Mouse (Mus musculus): Measurements from ENCODE around the gene Pate1. TPM values are rescaled to one million over a fixed set of nuclear protein-coding genes. Genes with fewer than 3 reads are reported as not detected.

Gene Pate1
- not detected in 2 replicates for polyA plus RNA-seq (2014; fragmentation: Nextera tagmentation; extraction: Ambion mirVana)

DNA sequence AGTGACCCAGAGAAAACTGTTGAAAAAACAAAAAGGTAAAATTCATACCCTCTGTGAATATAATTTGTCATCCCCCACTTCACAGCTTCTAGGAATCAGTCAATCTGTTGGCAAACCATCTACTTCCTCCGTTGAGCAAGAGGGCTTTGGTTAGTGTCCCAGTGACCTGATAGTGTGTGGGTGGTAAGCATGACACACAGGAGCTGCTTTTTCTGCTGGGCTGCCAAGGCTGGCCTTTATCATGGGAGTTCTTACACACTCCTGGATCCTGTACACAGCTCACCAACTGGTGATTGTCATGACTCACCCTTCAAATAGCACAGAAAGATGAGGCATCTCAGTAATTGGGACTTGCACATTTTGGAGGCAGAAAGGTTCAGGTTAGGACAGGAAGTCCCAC lies at the start of gene Pate1:
TSS of gene Pate1 (minus strand) at position 378 of the 400 bp plus-strand sequence.
- no peak for ATAC-seq (ENCODE audit: low FRiP score, low TSS enrichment)
- no peak within 1 kb of the TSS for H3K27ac ChIP-seq (replicated peaks; ENCODE audit: low read depth, low read length)
- H3K4me2 ChIP-seq (ENCODE audit: low read length), result no peak within 1 kb of the TSS
- no peaks in the 10 kb centered on the region for H3K4me1 ChIP-seq (ENCODE audit: control insufficient read depth, insufficient read depth, low read length)
- H3K9me3 ChIP-seq (ENCODE audit: control insufficient read depth, low read length), result no peaks in the 10 kb centered on the region
- no peaks in the 10 kb centered on the region for H3K36me3 ChIP-seq (ENCODE audit: control insufficient read depth, insufficient read depth, low read length)
- 66% methylated on average over 1 of the region's 1 CpGs for WGBS
- H3K27me3 ChIP-seq (ENCODE audit: control insufficient read depth, insufficient read depth, low read length), result no peaks in the 10 kb centered on the region
- no peak for DNase-seq
- H3K9ac ChIP-seq (replicated peaks; ENCODE audit: low read length), result no peak within 1 kb of the TSS
- H3K4me3 ChIP-seq (replicated peaks; ENCODE audit: low read depth, low read length), result no peak within 1 kb of the TSS

DNA sequence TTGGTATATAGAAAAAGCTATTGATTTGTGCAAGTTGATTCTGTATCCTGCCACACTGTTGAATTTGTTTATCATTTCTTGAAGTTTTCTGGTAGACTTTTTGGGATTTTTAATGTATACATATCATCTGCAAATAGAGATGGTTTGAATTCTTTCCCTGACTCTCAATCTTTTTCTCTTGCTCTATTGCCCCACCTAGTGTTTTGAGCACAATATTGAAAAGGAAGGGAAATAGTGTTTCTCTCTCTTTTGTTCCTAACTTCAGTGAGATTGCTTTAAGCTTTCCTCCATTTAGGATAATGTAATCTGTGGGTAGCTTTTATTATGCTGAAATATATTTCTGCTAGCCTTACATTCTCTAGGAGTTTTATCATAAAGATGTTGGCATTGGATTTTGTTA lies 20.1 kb upstream of the Pate1 start:
- DNase-seq, result no peak
- Histone ChIP-seq H3K4me3 (replicated peaks; ENCODE audit: low read depth, low read length) (no peak overlapping the region), H3K4me2 (ENCODE audit: low read length) (no peak overlapping the region), H3K36me3 (ENCODE audit: control insufficient read depth, insufficient read depth, low read length) (no peaks in the 10 kb centered on the region), H3K9ac (replicated peaks; ENCODE audit: low read length) (no peak overlapping the region), H3K9me3 (ENCODE audit: control insufficient read depth, low read length) (no peaks in the 10 kb centered on the region), H3K27me3 (ENCODE audit: control insufficient read depth, insufficient read depth, low read length) (no peaks in the 10 kb centered on the region), H3K27ac (replicated peaks; ENCODE audit: low read depth, low read length) (no peak overlapping the region), H3K4me1 (ENCODE audit: control insufficient read depth, insufficient read depth, low read length) (no peaks in the 10 kb centered on the region)
- ATAC-seq (ENCODE audit: low FRiP score, low TSS enrichment), result no peak

DNA sequence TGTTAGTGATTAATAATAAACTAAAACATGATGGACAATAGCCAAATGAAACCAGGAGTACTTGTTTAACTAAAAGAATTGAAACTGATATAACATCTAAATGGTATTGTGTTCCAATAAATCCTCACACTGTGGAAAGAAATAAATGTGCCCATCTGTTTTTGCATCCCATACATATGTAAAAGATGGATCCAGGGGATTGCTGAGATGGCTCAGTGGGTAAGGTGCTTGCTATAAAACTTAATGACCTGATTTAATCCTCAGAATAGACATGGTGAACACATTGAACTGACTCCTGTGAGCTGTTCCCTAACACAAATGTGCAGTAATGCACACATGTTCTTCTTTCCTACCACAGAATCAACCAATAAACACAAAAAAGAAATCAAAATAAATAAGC lies 4.7 kb upstream of the Pate1 start:
- Histone ChIP-seq H3K9ac (replicated peaks; ENCODE audit: low read length) (no peak overlapping the region), H3K36me3 (ENCODE audit: control insufficient read depth, insufficient read depth, low read length) (no peaks in the 10 kb centered on the region), H3K27ac (replicated peaks; ENCODE audit: low read depth, low read length) (no peak overlapping the region), H3K9me3 (ENCODE audit: control insufficient read depth, low read length) (peaks cover 4% of the 10 kb centered on the region; the same call in 1 of the 2 replicates), H3K4me3 (replicated peaks; ENCODE audit: low read depth, low read length) (no peak overlapping the region), H3K27me3 (ENCODE audit: control insufficient read depth, insufficient read depth, low read length) (no peaks in the 10 kb centered on the region), H3K4me2 (ENCODE audit: low read length) (no peak overlapping the region), H3K4me1 (ENCODE audit: control insufficient read depth, insufficient read depth, low read length) (no peaks in the 10 kb centered on the region)
- DNase-seq (no peak), ATAC-seq (ENCODE audit: low FRiP score, low TSS enrichment) (no peak)

DNA sequence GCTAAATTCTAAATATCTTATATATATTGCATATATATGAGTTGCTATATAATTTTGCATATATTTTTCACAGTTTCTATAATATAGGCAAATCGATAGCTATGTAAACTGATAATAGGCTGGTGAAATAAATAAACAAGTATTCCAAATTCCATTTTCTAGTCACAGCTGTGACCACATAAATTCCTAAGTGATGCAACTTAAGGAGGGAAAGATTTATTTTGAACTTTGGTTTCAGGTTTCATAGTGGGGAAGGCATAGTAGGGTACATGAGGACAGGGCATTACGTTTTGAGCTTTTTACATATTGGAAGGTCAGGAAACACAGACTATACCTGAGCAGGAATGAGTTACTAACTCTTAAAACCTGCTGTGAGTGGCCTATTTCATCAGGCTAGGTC lies 13.6 kb downstream of the Pate1 start:
- Histone ChIP-seq H3K36me3 (ENCODE audit: control insufficient read depth, insufficient read depth, low read length) (no peaks in the 10 kb centered on the region), H3K9me3 (ENCODE audit: control insufficient read depth, low read length) (0 out of 2 replicates have a peak, but pooled peaks cover 2% of the 10 kb centered on the region), H3K9ac (replicated peaks; ENCODE audit: low read length) (no peak overlapping the region), H3K27ac (replicated peaks; ENCODE audit: low read depth, low read length) (no peak overlapping the region), H3K27me3 (ENCODE audit: control insufficient read depth, insufficient read depth, low read length) (no peaks in the 10 kb centered on the region), H3K4me2 (ENCODE audit: low read length) (no peak overlapping the region), H3K4me1 (ENCODE audit: control insufficient read depth, insufficient read depth, low read length) (no peaks in the 10 kb centered on the region), H3K4me3 (replicated peaks; ENCODE audit: low read depth, low read length) (no peak overlapping the region)
- DNase-seq (no peak), ATAC-seq (ENCODE audit: low FRiP score, low TSS enrichment) (no peak)
- WGBS, result 81% methylated on average over 2 of the region's 2 CpGs

DNA sequence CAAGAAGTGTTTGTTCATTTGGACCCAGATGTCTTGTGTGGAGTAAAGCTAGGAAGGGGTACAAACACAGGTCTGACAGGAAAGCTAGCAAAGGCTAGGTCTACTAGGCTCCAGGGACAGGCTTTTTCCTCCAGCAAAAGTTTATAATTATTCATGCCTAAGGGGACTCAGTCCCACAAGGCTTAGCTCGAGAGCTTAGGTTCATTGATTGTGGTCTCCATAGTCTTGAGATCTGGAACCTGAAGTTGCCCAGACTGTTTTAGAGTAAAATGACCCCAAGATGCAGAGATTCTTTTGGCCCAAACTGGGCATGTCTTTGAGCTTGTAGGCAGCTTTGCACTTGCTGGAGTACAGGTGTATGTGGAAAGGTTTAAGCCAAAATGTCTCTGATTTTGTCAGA lies 39.1 kb downstream of the Pate1 start, which contains the start of gene Pate3:
TSS of gene Pate3 (minus strand) at position 101 of the 400 bp plus-strand sequence.
- H3K9me3 ChIP-seq (ENCODE audit: control insufficient read depth, low read length), result no peaks in the 10 kb centered on the region
- H3K4me1 ChIP-seq (ENCODE audit: control insufficient read depth, insufficient read depth, low read length), result no peaks in the 10 kb centered on the region
- no peak within 1 kb of the TSS for H3K4me2 ChIP-seq (ENCODE audit: low read length)
- 73% methylated on average over 1 of the region's 1 CpGs for WGBS
- H3K36me3 ChIP-seq (ENCODE audit: control insufficient read depth, insufficient read depth, low read length), result no peaks in the 10 kb centered on the region
- no peak within 1 kb of the TSS for H3K4me3 ChIP-seq (replicated peaks; ENCODE audit: low read depth, low read length)
- no peak within 1 kb of the TSS for H3K9ac ChIP-seq (replicated peaks; ENCODE audit: low read length)
- no peak for ATAC-seq (ENCODE audit: low FRiP score, low TSS enrichment)
- no peak within 1 kb of the TSS for H3K27ac ChIP-seq (replicated peaks; ENCODE audit: low read depth, low read length)
- DNase-seq, result no peak
- H3K27me3 ChIP-seq (ENCODE audit: control insufficient read depth, insufficient read depth, low read length), result no peaks in the 10 kb centered on the region

Other genes with a start within 250 kb of the Pate1 start
- gene Gm1113, start 169.1 kb downstream of the Pate1 start, polyA plus RNA-seq (2014; fragmentation: Nextera tagmentation; extraction: Ambion mirVana), result not detected in 2 replicates
- 27.2 and 32.4 TPM in 2 replicates for gene Ddx25, start 128.9 kb downstream of the Pate1 start, polyA plus RNA-seq (2014; fragmentation: Nextera tagmentation; extraction: Ambion mirVana)
- 16.5 and 18.8 TPM in 2 replicates for gene Pus3, start 128.8 kb downstream of the Pate1 start, polyA plus RNA-seq (2014; fragmentation: Nextera tagmentation; extraction: Ambion mirVana)
- 0.62 and 0.74 TPM in 2 replicates for gene Pate2, start 117.1 kb downstream of the Pate1 start, polyA plus RNA-seq (2014; fragmentation: Nextera tagmentation; extraction: Ambion mirVana)
- gene Hyls1, start 117.0 kb downstream of the Pate1 start, polyA plus RNA-seq (2014; fragmentation: Nextera tagmentation; extraction: Ambion mirVana), result 16.4 and 21.3 TPM in 2 replicates
- not detected in 2 replicates for gene Pate4, start 75.4 kb downstream of the Pate1 start, polyA plus RNA-seq (2014; fragmentation: Nextera tagmentation; extraction: Ambion mirVana)
- gene Pate3, start 39.2 kb downstream of the Pate1 start, polyA plus RNA-seq (2014; fragmentation: Nextera tagmentation; extraction: Ambion mirVana), result not detected in 2 replicates
- gene Gm17677, start 53.7 kb upstream of the Pate1 start, polyA plus RNA-seq (2014; fragmentation: Nextera tagmentation; extraction: Ambion mirVana), result not detected in 2 replicates
- not detected in 2 replicates for gene Gm17727, start 90.7 kb upstream of the Pate1 start, polyA plus RNA-seq (2014; fragmentation: Nextera tagmentation; extraction: Ambion mirVana)
- not detected in 2 replicates for gene Gm27235, start 102.7 kb upstream of the Pate1 start, polyA plus RNA-seq (2014; fragmentation: Nextera tagmentation; extraction: Ambion mirVana)
- gene D730048I06Rik, start 102.7 kb upstream of the Pate1 start, polyA plus RNA-seq (2014; fragmentation: Nextera tagmentation; extraction: Ambion mirVana), result not detected in 2 replicates
- not detected in 2 replicates for gene 9230110F15Rik, start 156.8 kb upstream of the Pate1 start, polyA plus RNA-seq (2014; fragmentation: Nextera tagmentation; extraction: Ambion mirVana)
- not detected in 2 replicates for gene 9230113P08Rik, start 221.0 kb upstream of the Pate1 start, polyA plus RNA-seq (2014; fragmentation: Nextera tagmentation; extraction: Ambion mirVana)